Mouse (Mus musculus): Measurements from ENCODE around the gene Rftn2. TPM values are rescaled to one million over a fixed set of nuclear protein-coding genes. Genes with fewer than 3 reads are reported as not detected.
A peak's percentile ranks its signal among the peaks of the same experiment; 100 is the strongest.

Gene Rftn2
- total and polyA plus RNA-seq, 2 experiments from 2014 or later: 11.2 to 14.9 TPM

DNA sequence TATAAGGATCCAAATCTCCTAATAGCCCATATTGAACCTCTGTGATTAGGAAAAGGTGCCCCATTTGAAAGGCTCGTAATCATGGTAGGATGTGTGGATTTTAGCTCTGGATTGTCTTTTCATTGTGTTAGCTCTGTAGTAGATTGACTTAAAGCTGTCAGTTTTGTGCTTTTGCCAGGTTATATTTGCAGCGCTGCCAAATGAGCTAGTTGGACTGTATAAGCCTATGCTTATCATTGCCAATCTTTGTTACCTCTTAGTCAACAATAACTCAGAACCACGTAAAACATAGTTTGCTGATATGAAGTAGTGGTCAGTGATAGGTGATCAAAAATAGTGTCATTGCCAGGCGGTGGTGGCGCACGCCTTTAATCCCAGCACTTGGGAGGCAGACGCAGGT lies 81.0 kb downstream of the Rftn2 start:
- Histone ChIP-seq H3K4me1 (ENCODE audit: insufficient read depth, low read length) (no peaks in the 10 kb centered on the region), H3K9ac (replicated peaks; ENCODE audit: low read length) (no peak overlapping the region), H3K27me3 (ENCODE audit: insufficient read depth, low read length) (no peaks in the 10 kb centered on the region), H3K4me2 (ENCODE audit: low read depth, low read length) (no peak overlapping the region), H3K27ac (no peak overlapping the region), H3K9me3 (ENCODE audit: low read length) (no peaks in the 10 kb centered on the region), H3K4me3 (ENCODE audit: low read length) (no peak overlapping the region), H3K36me3 (ENCODE audit: insufficient read depth, low read length) (peaks cover 22% of the 10 kb centered on the region)
- 92% methylated on average over 7 of the region's 7 CpGs for WGBS
- no peak for DNase-seq (ENCODE audit: low spot score)
- TF ChIP-seq CTCF (IDR thresholded peaks at IDR 0.05; ENCODE audit: low read depth): no peak
- no peak for ATAC-seq

DNA sequence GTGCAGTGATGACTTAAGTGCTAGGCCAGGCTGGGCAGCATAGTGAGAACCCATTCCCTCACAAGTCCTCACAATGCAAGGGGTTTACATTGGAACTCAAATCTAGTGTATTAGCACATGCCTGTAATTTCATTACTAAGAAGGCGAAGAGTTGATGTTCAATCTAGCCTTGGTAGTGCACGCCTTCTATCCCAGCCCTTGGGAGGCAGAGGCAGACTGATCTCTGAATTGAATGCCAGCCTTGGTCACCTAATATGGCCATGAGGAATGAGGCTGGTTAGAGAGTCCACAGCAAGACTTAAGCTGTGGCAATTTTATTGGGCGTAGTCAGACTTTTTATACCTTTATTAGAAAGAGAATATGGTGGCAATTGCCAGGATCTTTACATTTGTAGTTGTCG lies 82.2 kb downstream of the Rftn2 start:
- Histone ChIP-seq H3K4me1 (ENCODE audit: insufficient read depth, low read length) (no peaks in the 10 kb centered on the region), H3K4me2 (ENCODE audit: low read depth, low read length) (no peak overlapping the region), H3K9me3 (ENCODE audit: low read length) (no peaks in the 10 kb centered on the region), H3K27me3 (ENCODE audit: insufficient read depth, low read length) (no peaks in the 10 kb centered on the region), H3K4me3 (ENCODE audit: low read length) (no peak overlapping the region), H3K36me3 (ENCODE audit: insufficient read depth, low read length) (peaks cover 13% of the 10 kb centered on the region; the same call in 1 of the 2 replicates), H3K9ac (replicated peaks; ENCODE audit: low read length) (no peak overlapping the region), H3K27ac (no peak overlapping the region)
- WGBS: 96% methylated on average over 4 of the region's 4 CpGs
- no peak for ATAC-seq
- DNase-seq (ENCODE audit: low spot score): no peak
- no peak for TF ChIP-seq CTCF (IDR thresholded peaks at IDR 0.05; ENCODE audit: low read depth)

DNA sequence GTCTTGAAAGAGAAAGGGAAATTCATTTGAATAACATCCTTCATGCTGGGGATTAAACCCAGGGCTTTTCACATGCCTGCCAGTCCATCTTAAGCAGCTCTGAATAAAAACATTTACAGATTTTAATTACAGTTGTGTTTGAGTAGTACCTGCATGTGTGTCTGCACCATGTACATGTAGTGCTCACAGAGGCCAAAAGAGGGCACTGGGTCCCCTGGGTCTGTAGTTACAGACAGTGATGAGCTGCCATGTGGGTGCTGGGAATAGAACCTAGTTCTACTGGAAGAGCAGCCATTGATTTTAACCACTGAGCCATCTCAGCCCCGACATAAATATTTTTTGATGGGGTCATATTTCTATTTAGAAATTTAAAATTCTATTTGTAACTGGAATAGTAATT lies 90.7 kb downstream of the Rftn2 start:
- no peak overlapping the region for H3K9ac ChIP-seq (replicated peaks; ENCODE audit: low read length)
- H3K36me3 ChIP-seq (ENCODE audit: insufficient read depth, low read length): 0 out of 2 replicates have a peak, but pooled peaks cover 4% of the 10 kb centered on the region
- H3K4me3 ChIP-seq (ENCODE audit: low read length): no peak overlapping the region
- ATAC-seq: no peak
- peaks cover 3% of the 10 kb centered on the region; the same call in 1 of the 2 replicates for H3K4me1 ChIP-seq (ENCODE audit: insufficient read depth, low read length)
- no peak overlapping the region for H3K27ac ChIP-seq
- 100% methylated on average over 1 of the region's 1 CpGs for WGBS
- H3K9me3 ChIP-seq (ENCODE audit: low read length): no peaks in the 10 kb centered on the region
- no peak for TF ChIP-seq CTCF (IDR thresholded peaks at IDR 0.05; ENCODE audit: low read depth)
- H3K27me3 ChIP-seq (ENCODE audit: insufficient read depth, low read length): no peaks in the 10 kb centered on the region
- DNase-seq (ENCODE audit: low spot score): no peak
- H3K4me2 ChIP-seq (ENCODE audit: low read depth, low read length): no peak overlapping the region

DNA sequence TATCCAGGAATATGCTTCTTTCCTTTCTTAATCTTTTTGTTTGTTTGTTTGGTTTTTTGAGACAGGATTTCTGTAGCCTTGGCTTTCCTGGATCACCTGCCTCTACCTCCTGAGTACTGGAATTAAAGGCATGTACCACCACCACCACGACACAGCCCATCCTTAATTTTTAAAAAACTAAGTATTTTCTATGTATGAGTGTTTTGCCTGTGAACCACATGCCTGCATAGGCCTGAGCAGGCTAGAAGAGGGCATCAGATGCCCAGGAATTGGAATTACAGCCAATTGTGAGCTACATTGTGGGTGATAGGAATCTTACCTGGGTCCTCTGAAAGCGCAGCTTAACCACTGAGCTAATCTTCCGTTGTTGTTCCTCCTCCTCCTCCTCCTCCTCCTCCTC lies 92.3 kb downstream of the Rftn2 start:
- Histone ChIP-seq H3K9me3 (ENCODE audit: low read length) (no peaks in the 10 kb centered on the region), H3K4me1 (ENCODE audit: insufficient read depth, low read length) (peaks cover 3% of the 10 kb centered on the region; the same call in 1 of the 2 replicates), H3K27ac (no peak overlapping the region), H3K27me3 (ENCODE audit: insufficient read depth, low read length) (no peaks in the 10 kb centered on the region), H3K9ac (replicated peaks; ENCODE audit: low read length) (no peak overlapping the region), H3K36me3 (ENCODE audit: insufficient read depth, low read length) (0 out of 2 replicates have a peak, but pooled peaks cover 4% of the 10 kb centered on the region), H3K4me3 (ENCODE audit: low read length) (no peak overlapping the region), H3K4me2 (ENCODE audit: low read depth, low read length) (no peak overlapping the region)
- WGBS: 95% methylated on average over 3 of the region's 3 CpGs
- TF ChIP-seq CTCF (IDR thresholded peaks at IDR 0.05; ENCODE audit: low read depth): no peak
- no peak for DNase-seq (ENCODE audit: low spot score)
- no peak for ATAC-seq

- no peak overlapping the region for H3K27ac ChIP-seq
- no peak for TF ChIP-seq CTCF (IDR thresholded peaks at IDR 0.05; ENCODE audit: low read depth)
- peak overlapping the region; percentile 66; the same call in 1 of the 2 replicates for H3K4me2 ChIP-seq (ENCODE audit: low read depth, low read length)
- H3K9me3 ChIP-seq (ENCODE audit: low read length): no peaks in the 10 kb centered on the region
- peaks cover 3% of the 10 kb centered on the region; the same call in 1 of the 2 replicates for H3K4me1 ChIP-seq (ENCODE audit: insufficient read depth, low read length)
- WGBS: 65% methylated on average over 2 of the region's 2 CpGs
- 0 out of 2 replicates have a peak, but pooled peaks cover 3% of the 10 kb centered on the region for H3K36me3 ChIP-seq (ENCODE audit: insufficient read depth, low read length)
- no peak overlapping the region for H3K9ac ChIP-seq (replicated peaks; ENCODE audit: low read length)
- H3K4me3 ChIP-seq (ENCODE audit: low read length): no peak overlapping the region
- no peak for ATAC-seq
- DNase-seq (ENCODE audit: low spot score): no peak
- no peaks in the 10 kb centered on the region for H3K27me3 ChIP-seq (ENCODE audit: insufficient read depth, low read length)
Measured at GRCm38 (mm10) chr1:55133173-55133572, 93.4 kb downstream of the Rftn2 start.

- H3K9ac ChIP-seq (replicated peaks; ENCODE audit: low read length): peak overlapping the region; percentile 100
- ATAC-seq (no peak), DNase-seq (ENCODE audit: low spot score) (no peak)
- peaks cover 3% of the 10 kb centered on the region; the same call in 1 of the 2 replicates for H3K4me1 ChIP-seq (ENCODE audit: insufficient read depth, low read length)
- TF ChIP-seq CTCF (IDR thresholded peaks at IDR 0.05; ENCODE audit: low read depth): no peak
- H3K4me3 ChIP-seq (ENCODE audit: low read length): peak overlapping the region; percentile 89
- no peaks in the 10 kb centered on the region for H3K36me3 ChIP-seq (ENCODE audit: insufficient read depth, low read length)
- no peaks in the 10 kb centered on the region for H3K27me3 ChIP-seq (ENCODE audit: insufficient read depth, low read length)
- no peaks in the 10 kb centered on the region for H3K9me3 ChIP-seq (ENCODE audit: low read length)
- peak overlapping the region; percentile 66 for H3K4me2 ChIP-seq (ENCODE audit: low read depth, low read length)
- H3K27ac ChIP-seq: no peak overlapping the region
- 75% methylated on average over 4 of the region's 4 CpGs for WGBS
Measured at GRCm38 (mm10) chr1:55132308-55132707, 94.3 kb downstream of the Rftn2 start.

DNA sequence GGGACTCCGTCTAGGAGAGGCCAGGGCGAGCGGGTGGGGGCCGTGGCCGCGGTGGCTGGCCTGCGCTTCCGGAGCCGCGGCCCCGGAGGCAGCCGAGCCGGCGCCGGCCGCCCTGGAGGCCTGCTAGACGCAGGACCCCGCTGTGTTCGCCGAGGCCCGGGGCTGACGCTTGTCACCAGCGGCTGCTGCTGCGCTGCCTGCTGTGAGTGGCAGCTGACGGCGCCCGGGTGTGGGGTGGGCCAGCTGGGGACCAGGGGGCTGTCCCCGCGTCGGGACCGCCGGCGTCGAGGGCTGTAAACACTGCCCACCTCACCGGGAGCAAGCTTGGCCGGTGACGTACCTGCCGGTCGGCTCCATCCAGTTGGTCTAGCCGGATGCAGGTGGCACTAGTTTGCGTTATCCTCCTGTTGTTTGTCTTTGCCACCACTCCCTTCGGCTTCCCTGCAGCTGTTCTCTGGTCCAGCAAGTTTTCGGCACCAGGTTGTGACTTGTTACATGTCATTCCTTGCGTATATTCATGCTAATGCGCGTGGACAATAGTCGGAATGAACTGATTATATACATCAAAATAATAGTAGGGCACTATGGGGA lies 95.1 kb downstream of the Rftn2 start:
- peak overlapping the region; percentile 89 for H3K4me3 ChIP-seq (ENCODE audit: low read length)
- no peaks in the 10 kb centered on the region for H3K36me3 ChIP-seq (ENCODE audit: insufficient read depth, low read length)
- peak overlapping the region; percentile 100 for H3K9ac ChIP-seq (replicated peaks; ENCODE audit: low read length)
- no peaks in the 10 kb centered on the region for H3K9me3 ChIP-seq (ENCODE audit: low read length)
- no peaks in the 10 kb centered on the region for H3K27me3 ChIP-seq (ENCODE audit: insufficient read depth, low read length)
- ATAC-seq (no peak; the same call in 1 of the 2 replicates), DNase-seq (ENCODE audit: low spot score) (no peak)
- TF ChIP-seq CTCF (IDR thresholded peaks at IDR 0.05; ENCODE audit: low read depth): no peak
- H3K4me1 ChIP-seq (ENCODE audit: insufficient read depth, low read length): peaks cover 3% of the 10 kb centered on the region; the same call in 1 of the 2 replicates
- H3K4me2 ChIP-seq (ENCODE audit: low read depth, low read length): peak overlapping the region; percentile 66
- under 1% methylated on average over 46 of the region's 47 CpGs for WGBS
- H3K27ac ChIP-seq: peak overlapping the region; percentile 99
